Mouse (Mus musculus) Muller cell, postnatal 12 days (primary cell): Measurements from ENCODE around the gene Lpcat3.
"Not testable (repeated sequence)": the region's sequence is repeated elsewhere in the genome, so short reads cannot be mapped to it uniquely, and the experiment has no call there.

Source experiments
- DNase-seq: peaks from one replicate; pipeline ENCODE4 v3.0.0-alpha.2; 2015; ENCODE audit errors: inconsistent ontology term

Gene Lpcat3

GRCm38 (mm10) chr6:124678769-124679168, 15.9 kb downstream of the Lpcat3 start:
- DNase-seq = no peak

- DNase-seq = no peak
Observed at GRCm38 (mm10) chr6:124679486-124679885, 16.7 kb downstream of the Lpcat3 start.

DNA sequence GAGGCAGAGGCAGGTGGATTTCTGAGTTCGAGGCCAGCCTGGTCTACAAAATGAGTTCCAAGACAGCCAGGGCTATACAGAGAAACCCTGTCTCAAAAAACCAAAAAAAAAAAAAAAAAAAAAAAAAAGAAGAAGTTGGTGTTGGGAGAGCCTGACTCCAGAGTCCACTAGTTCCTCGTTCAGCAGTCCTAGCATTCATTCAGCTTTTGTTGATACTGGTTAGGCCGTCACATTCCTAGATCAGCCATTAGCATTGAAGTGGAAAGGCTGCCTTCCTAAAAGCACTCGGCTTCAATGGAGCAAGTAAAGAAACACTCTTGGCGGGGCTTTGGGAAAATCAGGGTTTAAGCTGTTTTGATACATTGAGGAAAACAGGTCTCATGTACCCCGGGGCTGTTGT, 19.5 kb downstream of the Lpcat3 start:
- peak; percentile 37 for DNase-seq

- peak; percentile 92 for DNase-seq
Observed at GRCm38 (mm10) chr6:124683591-124684417, 21.0 kb downstream of the Lpcat3 start.

- no peak for DNase-seq
Observed at GRCm38 (mm10) chr6:124685606-124686386, 23.0 kb downstream of the Lpcat3 start.

DNA sequence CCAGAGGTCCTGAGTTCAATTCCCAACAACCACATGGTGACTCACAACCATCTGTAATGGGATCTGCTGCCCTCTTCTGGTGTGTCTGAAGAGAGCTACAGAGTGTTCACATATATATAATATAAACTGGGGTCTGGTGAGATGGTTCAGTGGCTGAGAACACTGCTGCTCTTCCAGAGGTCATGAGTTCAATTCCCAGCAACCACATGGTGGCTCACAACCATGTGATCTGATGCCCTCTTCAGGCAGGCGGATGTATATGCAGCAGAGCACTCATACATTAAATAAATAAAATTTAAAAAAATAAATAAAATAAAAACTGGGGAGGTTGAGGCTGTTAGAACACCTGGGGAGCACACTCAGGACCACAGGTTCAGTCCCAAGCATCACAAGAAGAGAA, 23.8 kb downstream of the Lpcat3 start:
- DNase-seq = not testable (repeated sequence)

- DNase-seq = no peak
Observed at GRCm38 (mm10) chr6:124688151-124688758, 25.4 kb downstream of the Lpcat3 start.

GRCm38 (mm10) chr6:124689011-124689410, 26.2 kb downstream of the Lpcat3 start:
- DNase-seq = no peak

DNA sequence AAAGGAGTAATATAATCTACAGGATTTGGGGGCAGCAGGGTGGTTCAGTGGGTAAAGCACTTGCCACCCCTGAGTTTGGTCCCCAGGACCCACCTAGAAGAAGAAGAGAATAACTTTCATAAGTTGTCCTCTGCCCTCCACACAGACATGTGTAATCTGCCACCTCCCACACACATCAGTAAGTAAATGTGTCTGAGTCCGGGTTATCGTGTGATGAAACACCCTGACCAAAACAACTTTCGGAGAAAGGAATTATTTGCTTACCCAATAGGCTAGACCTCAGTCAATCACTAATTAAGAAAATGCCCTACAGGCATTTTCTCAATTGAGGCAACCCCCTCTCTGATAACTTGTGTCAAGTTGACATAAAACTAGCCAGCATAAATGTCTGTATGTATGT, 27.7 kb downstream of the Lpcat3 start:
- DNase-seq = no peak

DNA sequence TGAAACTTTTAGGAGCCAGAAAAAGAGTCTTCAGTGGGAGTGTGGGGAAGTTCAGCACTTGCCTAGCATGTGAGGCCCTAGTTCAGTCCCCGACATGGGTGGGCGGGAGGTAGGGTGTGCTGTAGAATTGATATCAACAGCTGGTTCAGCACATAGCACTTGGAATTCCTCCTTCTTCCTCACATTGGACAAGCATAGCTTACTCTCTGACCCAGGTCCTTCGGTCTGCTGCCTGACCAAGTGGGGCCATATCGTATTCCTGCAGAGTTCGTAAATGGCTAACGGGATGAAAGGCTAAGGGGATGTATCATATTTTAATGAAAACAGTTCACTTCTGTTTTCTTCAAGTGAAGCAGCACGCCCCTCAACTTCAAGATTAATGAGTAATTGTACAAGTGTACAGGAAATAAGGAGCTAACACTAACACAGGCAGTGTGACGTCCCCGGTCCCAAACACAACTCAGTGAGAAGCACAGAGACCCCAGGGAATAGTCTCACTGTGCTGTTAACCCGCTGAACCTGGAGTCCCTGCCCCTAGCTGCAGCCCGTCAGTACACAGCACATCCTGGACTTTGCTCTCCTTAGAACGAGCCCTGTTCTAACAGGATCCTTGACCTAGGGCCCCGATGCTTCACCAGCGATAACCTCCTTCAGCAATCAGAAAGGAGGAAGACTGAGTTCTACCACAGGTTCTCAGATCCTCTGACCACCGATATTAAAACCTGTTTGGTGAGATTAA, 30.6 kb downstream of the Lpcat3 start:
- DNase-seq = no peak

DNA sequence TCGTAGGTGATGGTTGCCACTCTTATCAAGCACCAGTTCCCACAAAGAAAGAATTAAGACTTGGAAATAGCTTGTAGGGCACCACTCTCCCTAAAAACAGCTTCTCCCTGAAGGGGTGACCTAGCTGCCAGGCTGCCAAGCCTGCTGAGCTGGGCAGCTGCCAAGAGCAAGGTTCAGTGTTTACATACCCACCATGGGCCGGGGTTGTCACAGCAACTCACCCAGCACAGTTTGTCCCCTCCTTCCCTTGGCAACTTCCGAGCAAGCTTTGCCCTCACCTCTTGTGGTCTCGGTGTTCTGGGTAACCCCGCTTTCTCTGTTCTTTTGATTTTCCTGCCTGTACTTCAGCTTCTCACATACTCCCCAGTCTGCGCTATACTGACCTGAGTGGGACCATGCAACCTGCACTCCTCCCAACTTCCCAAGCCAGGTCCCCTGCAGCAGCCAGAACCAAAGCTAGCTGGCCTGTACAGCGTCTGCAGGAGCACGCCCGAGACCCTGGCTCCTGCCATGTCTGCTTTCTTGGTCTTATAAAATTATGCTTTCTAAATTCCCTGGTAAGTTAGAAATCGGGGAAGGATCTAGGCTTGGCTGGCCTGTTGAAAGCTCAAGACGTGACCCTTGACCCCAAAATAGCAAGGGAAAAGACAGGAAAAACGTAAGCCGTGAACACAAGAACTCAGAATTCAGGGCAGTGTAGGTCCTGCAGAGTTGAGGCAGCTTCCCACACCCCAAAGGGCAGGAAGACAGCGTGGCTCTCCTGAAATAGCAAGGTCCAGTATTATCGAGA, 31.5 kb downstream of the Lpcat3 start:
- DNase-seq = peak; percentile 57

GRCm38 (mm10) chr6:124696441-124697150, 33.8 kb downstream of the Lpcat3 start:
- no peak for DNase-seq

DNA sequence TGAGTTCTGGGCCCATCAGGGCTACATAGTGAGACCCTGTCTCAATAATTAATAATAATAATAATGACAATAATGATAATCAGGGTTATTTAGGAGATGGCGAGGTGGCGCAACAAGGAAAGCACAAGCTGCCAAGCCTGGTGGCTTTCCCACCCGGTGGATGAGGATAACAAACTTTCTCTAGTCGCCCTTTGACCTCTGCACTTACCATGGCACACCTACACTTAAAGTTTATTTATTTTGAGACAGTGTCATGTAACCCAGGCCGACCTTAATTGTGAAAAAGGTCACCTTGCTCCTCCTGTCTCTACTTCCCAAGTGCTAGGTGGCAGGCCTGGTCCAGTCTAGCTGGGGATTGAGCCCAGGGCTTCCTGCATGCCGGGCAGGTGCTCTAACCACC, 35.9 kb downstream of the Lpcat3 start:
- no peak for DNase-seq

- no peak for DNase-seq
Observed at GRCm38 (mm10) chr6:124699366-124699765, 36.5 kb downstream of the Lpcat3 start.

- peak; percentile 92 for DNase-seq
Observed at GRCm38 (mm10) chr6:124699962-124700610, 37.3 kb downstream of the Lpcat3 start.

GRCm38 (mm10) chr6:124701338-124701737, 38.5 kb downstream of the Lpcat3 start:
- DNase-seq = no peak

GRCm38 (mm10) chr6:124702102-124702783, 39.4 kb downstream of the Lpcat3 start:
- no peak for DNase-seq

GRCm38 (mm10) chr6:124702784-124703103, 39.9 kb downstream of the Lpcat3 start:
- no peak for DNase-seq

GRCm38 (mm10) chr6:124703789-124704188, 41.0 kb downstream of the Lpcat3 start:
- DNase-seq = no peak
